Mouse (Mus musculus): ENCODE measurements around the gene Psmd9. TPM values are rescaled to one million over a fixed set of nuclear protein-coding genes. Genes with fewer than 3 reads are reported as not detected.
A peak's percentile ranks its signal among the peaks of the same experiment; 100 is the strongest.
"Not testable (repeated sequence)": the region's sequence is repeated elsewhere in the genome, so short reads cannot be mapped to it uniquely, and the experiment has no call there.

The Psmd9 gene
- polyA plus RNA-seq, 1 experiment: 36.1 TPM

DNA sequence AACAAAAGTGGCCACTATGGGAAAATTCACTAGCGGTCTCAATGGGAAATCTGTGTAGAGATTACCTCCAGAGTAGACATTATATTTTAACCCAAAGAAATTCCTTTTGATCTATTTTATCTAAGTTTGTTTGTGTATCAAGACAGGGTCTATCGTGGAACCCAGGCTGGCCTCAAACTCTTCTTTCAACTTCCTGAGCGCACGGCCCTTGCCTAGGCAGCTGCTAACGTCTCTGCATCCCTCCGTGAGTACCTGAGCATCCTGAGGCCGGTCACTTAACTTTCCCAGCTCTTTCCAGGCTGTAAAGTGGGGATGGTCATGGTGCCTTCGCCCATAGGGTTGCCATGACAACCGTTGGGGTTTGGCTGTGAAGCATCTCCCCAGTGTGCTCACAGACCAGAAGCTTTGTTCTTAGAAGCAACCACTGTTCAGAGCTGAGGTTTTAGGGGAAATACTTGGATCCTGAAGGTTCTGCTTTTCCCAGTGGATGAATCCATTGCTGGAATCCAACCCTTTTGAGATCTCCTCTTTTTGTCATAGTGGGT lies 23.5 kb downstream of the Psmd9 start:
- DNase-seq (ENCODE audit: low read depth): no peak

- DNase-seq (ENCODE audit: low read depth): no peak
These were observed 24.2 kb downstream of the Psmd9 start for GRCm38 (mm10) chr5:123193436-123193835.

DNA sequence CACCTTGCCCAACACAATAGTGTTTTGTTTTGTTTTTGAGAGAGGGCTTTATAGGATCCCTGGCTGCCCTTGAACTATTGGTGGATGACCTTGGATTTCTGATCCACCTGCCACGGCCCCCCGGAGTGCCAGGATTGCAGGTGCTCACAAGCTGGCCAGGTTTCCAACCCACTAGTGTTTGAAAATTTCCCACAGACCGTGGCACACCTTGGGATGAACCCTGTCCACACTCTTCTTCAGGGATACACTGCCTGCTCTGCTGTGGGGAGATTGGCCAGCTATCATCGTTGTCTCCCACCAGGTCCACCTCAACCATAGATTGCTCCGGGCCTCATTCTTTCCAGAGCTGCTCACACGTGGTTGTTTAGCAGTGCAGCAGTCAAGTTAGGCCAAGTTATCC lies 25.6 kb downstream of the Psmd9 start:
- no peak for DNase-seq (ENCODE audit: low read depth)

- DNase-seq (ENCODE audit: low read depth): no peak
These were observed 26.3 kb downstream of the Psmd9 start for GRCm38 (mm10) chr5:123195500-123196000.

DNA sequence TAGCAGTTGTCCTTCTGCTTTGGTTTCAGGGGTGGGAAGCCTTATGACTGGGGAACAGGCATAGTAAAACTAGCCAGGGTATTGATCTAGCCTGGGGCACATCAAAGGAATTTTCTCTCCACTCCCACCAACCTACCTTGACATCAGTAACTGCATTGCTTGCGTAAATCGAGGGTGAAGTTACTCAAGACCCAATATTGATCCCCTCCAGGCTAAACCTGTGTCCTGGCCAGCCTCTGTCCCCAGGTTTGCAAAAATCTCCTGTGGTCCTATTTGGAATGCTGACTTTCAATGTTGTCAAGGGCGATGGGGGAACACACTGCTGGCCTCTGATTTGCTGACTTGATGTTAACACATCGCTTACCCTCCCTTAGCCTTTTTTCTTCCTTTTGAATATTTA lies 27.5 kb downstream of the Psmd9 start:
- DNase-seq (ENCODE audit: low read depth): no peak

DNA sequence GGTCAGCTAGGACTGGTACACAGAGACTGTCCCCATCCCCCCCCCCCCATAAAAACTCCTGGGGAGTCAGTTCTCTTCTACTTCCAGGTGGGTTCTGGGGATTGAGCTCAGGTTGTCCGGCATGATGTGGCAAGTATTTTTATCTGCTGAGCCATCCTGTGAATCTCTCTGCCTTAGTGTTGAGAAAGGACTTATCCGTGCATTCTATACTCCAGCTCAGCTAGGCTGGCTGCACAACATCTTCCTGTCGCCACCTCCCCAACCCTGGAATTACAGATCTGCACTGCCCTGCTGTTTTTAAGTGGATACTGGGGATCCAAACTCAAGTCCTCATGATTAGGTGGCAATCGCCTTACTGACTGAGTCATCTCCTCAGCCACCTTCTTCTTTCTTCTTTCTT lies 29.3 kb downstream of the Psmd9 start:
- DNase-seq (ENCODE audit: low read depth): no peak

GRCm38 (mm10) chr5:123200816-123201522 lies 31.8 kb downstream of the Psmd9 start:
- DNase-seq (ENCODE audit: low read depth): not testable (repeated sequence)

GRCm38 (mm10) chr5:123201523-123201892 lies 32.3 kb downstream of the Psmd9 start:
- DNase-seq (ENCODE audit: low read depth): no peak

GRCm38 (mm10) chr5:123201987-123202386 lies 32.8 kb downstream of the Psmd9 start:
- no peak for DNase-seq (ENCODE audit: low read depth)

DNA sequence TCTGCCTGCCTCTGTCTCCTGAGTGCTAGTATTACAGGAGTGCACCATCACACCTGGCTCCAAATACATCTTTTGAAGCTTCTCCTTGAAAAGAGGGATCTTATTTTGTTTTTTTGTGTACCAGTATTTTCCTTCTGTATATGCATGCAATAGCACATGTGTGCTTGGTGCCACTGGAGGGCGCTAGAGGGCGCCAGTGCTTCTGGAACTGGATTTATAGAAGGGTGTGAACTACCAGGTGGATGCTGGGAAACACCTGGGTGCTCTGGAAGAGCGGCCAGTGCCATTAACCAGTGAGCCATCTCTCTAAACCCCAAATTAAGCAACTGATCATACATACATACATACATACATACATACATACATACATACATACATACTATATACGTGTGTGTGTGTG lies 33.6 kb downstream of the Psmd9 start:
- DNase-seq (ENCODE audit: low read depth): not testable (repeated sequence)

DNA sequence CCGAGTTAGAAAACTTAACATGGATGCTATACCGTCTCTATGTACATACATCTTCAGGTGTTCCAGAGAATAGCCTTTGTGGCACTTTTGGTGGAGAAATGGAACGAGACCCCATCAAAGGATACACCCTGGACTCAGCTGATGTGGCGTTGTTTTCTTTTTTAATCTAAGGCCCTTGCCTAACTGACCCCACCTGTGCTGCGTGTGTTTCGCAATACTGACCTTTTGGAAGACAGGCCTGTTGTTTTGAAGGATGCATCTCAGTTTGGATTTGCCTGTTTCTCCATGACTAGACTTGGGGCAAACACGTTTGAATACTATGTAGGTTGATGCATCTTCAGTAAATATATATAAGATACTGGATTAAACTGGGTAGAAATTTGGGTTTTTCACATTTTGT lies 34.4 kb downstream of the Psmd9 start:
- not testable (repeated sequence) for DNase-seq (ENCODE audit: low read depth)

- not testable (repeated sequence) for DNase-seq (ENCODE audit: low read depth)
These were observed 53.3 kb downstream of the Psmd9 start for GRCm38 (mm10) chr5:123222346-123223050.

DNA sequence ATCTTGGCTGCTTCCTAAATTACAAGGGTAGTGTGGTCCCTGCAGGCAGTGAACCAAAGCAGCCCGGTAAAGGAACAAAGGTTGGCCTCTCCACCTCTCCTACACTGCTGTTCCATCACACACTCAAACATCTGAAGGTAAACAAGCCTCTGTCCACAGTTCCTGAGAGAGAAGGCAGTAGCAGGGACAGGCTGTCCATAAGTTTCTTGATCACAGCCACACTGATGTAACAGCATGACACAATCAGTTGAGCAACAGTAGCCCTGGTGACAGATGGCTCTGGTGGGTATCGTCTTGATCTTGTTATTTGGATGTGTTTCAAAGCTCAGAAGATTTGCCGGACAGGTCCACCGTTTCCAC lies 53.8 kb downstream of the Psmd9 start:
- DNase-seq (ENCODE audit: low read depth): no peak

DNA sequence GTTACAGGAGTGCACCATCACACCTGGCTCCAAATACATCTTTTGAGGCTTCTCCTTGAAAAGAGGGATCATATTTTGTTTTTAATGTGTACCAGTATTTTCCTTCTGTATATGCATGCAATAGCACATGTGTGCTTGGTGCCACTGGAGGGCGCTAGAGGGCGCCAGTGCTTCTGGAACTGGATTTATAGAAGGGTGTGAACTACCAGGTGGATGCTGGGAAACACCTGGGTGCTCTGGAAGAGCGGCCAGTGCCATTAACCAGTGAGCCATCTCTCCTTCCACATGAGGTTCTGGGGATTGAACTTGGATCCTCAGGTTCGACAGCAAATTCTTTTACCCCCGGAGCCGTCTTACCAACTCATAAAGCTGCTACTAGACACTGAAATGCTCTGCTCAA lies 54.6 kb downstream of the Psmd9 start:
- DNase-seq (ENCODE audit: low read depth): not testable (repeated sequence)

DNA sequence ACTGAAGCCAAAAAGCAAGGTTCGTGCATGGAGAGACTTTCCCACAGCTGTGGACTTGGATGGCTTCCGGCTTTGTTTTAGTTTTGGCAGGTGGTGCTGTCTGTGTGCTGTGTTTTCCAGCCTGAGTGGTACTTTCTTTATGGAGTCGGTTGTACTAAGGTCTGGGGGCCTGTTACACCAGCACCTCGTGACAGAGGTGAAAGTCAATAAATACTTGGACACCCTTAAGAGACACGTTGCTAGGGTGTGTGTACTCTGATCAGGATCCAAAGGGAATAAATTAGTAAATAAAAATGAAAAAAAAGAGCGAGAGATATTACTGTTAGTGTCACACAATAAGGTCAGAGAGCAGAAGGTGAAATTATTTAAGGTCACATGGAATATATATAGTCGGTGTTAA lies 57.6 kb downstream of the Psmd9 start:
- DNase-seq (ENCODE audit: low read depth): no peak

DNA sequence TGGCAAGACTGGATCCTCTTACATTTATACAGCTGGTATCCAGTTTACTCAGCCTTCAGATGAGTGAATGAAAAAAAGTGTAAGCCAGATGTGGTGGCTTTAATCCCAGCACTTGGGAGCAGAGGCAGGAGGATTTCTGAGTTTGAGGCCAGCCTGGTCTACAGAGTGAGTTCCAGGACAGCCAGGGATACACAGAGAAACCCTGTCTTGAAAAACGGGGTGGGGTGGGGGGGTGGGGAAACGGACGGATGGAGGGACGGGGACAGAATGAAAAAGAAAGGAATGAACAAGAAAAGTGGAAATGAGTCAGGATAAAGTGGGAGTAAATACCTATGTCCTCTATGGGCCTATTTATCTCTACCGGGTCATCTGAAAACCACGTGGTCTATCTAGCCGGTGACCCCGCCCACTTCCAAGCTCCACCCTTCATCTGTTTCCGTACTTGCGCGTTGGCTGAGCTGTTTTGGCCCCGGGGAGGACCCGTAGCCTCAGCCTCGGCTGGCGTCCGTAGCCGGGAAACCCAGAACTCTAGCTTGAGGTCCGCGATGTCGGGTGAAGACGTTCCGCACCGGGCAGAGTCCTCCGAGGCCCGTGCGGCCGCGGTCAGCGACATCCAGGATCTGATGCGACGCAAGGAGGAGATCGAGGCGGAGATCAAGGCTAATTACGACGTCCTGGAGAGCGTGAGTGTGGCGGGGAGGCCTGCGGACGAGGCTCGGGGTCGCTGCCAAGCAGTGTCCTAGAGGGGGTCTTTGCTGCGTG lies 58.7 kb downstream of the Psmd9 start:
- peak; percentile 47 for DNase-seq (ENCODE audit: low read depth)

DNA sequence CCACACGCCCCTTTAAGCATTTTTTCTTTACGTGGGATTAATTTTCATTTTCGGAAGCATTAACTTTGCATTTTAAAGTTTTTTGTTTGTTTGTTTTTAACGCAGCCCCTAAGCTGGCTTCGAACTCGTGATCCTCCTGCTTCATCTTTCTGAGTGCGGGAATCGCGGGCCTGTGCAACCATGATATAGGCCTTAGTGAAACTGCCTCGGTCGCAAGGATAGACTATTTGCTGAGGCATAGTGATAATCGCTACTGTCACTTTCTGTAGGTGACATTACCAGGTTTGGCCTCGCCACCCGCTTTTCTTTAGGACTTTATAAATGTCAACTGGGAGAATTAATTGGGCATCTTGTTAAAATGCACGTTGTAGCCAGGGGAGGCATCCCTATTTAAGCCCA lies 59.3 kb downstream of the Psmd9 start:
- no peak for DNase-seq (ENCODE audit: low read depth)

DNA sequence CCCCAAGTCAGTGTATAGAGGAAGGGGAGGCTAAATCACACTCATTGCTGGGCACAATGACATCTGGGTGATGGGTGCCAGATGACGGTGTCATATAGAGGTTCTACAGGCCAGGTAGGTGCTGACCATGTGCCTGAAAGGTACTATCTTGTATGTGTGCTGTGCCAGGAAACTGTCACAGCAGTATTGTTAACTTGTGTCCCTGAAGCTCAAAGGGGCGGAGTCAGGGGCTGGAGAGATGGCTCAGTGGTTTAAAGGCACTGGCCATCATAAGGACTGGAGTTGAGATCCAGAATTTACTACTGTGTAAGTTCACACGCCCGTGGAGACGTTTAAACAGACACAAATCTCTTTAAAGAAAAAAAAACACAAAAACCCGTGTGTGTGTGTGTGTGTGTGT lies 60.1 kb downstream of the Psmd9 start:
- no peak for DNase-seq (ENCODE audit: low read depth)

GRCm38 (mm10) chr5:123232180-123232579 lies 63.0 kb downstream of the Psmd9 start:
- no peak for DNase-seq (ENCODE audit: low read depth)

GRCm38 (mm10) chr5:123235731-123236130 lies 66.5 kb downstream of the Psmd9 start:
- no peak for DNase-seq (ENCODE audit: low read depth)

- no peak for DNase-seq (ENCODE audit: low read depth)
These were observed 67.2 kb downstream of the Psmd9 start for GRCm38 (mm10) chr5:123236426-123236825.

- DNase-seq (ENCODE audit: low read depth): no peak
These were observed 70.3 kb downstream of the Psmd9 start for GRCm38 (mm10) chr5:123239501-123239900.

Data from gonadal fat pad, adult 2 months (tissue).